Mouse (Mus musculus) gastrocnemius, adult 2 months (tissue): ENCODE measurements around the gene Plod2. TPM values are rescaled to one million over a fixed set of nuclear protein-coding genes. Genes with fewer than 3 reads are reported as not detected.

Experiments used
- DNase-seq: peaks from one replicate; pipeline ENCODE4 v3.0.0; 2022
- H3K27ac ChIP-seq: fragments of 200-600 bp; 2 replicates; pipeline ENCODE4 v1.8.1; 2022; ENCODE audit warnings: mild to moderate bottlenecking
- H3K4me3 ChIP-seq: fragments of 200-600 bp; 2 replicates; pipeline ENCODE4 v1.8.1; 2022; ENCODE audit warnings: mild to moderate bottlenecking, moderate library complexity
- CTCF ChIP-seq: fragments of 200-600 bp; IDR thresholded peaks from 2 replicates; pipeline ENCODE4 v1.8.1; 2022; ENCODE audit warnings: antibody characterized with exemption, mild to moderate bottlenecking, moderate library complexity
- intact Hi-C: fragments of 180-260 bp; cut with DNase I; formaldehyde crosslinking; loops from one replicate; pipeline ENCODE4 v1.15.1; 2025
- long read RNA-seq, 2 experiments: library from polyadenylated mRNA; stranded (forward); transcript quantifications; one replicate each; pipeline ENCODE4 v2.0.0; 2021
- total RNA-seq, 2 experiments: library from RNA; stranded (reverse); gene quantifications; 2 replicates each; pipeline ENCODE4 v1.2.3; 2021

The Plod2 gene
- total RNA-seq, result 1 to 10 TPM; 1.8 to 6.6 TPM
- long read RNA-seq, experiment 1, partial matches to known transcripts, result 0 of 5 reads
- long read RNA-seq, experiment 1, other reads (novel, unspliced or antisense), result 1 of 5 reads
- long read RNA-seq, experiment 2, partial matches to known transcripts, result 0 of 4 reads
- long read RNA-seq, experiment 2, other reads (novel, unspliced or antisense), result 0 of 4 reads

GRCm38 (mm10) chr9:92541977-92542561, at the start of gene Plod2:
Gene Plod2, plus strand, starts transcription at chr9:92542223.
- no peak for TF ChIP-seq CTCF
- Histone ChIP-seq H3K4me3 (peak within 1 kb of the TSS; percentile 89), H3K27ac (peak within 1 kb of the TSS; percentile 86)
- intact Hi-C loops, result loop anchor here (5.0 kb wide), 1 partner anchor 55 kb away; no protein-coding TSS in a partner anchor
- DNase-seq, result peak; percentile 84

- TF ChIP-seq CTCF, result peak; percentile 94
- DNase-seq, result peak; percentile 88
- intact Hi-C loops, result loop anchor here (1.0 to 10.0 kb wide), 3 partner anchors 111 to 379 kb away; no protein-coding TSS in a partner anchor
- Histone ChIP-seq H3K27ac (no peak overlapping the region), H3K4me3 (no peak overlapping the region)
Measured at GRCm38 (mm10) chr9:92499710-92500410, 42.2 kb upstream of the Plod2 start.

DNA sequence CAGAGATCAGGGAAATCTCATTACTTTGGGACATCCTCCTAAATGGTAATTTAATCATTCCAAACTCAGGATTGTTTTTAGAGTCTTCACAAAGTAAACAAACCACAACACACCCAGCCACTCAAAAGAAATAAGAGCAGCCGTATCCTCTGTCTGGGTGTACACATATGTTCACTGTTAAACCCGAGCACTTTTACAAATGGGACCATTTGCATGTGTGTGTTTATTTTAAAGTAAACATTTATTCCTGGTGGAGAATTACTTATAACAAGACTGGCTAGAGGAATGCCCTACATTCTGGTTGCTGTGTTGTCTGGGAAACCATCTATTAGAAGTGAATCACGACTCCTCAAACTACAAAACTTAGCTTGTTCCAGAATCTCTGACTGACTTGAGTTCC, 37.8 kb upstream of the Plod2 start:
- Histone ChIP-seq H3K4me3 (no peak overlapping the region), H3K27ac (no peak overlapping the region)
- DNase-seq, result no peak
- TF ChIP-seq CTCF, result no peak
- intact Hi-C loops, result no loop called here

GRCm38 (mm10) chr9:92504889-92505288, 37.1 kb upstream of the Plod2 start:
- TF ChIP-seq CTCF, result no peak
- intact Hi-C loops, result no loop called here
- Histone ChIP-seq H3K4me3 (no peak overlapping the region), H3K27ac (no peak overlapping the region)
- no peak for DNase-seq

DNA sequence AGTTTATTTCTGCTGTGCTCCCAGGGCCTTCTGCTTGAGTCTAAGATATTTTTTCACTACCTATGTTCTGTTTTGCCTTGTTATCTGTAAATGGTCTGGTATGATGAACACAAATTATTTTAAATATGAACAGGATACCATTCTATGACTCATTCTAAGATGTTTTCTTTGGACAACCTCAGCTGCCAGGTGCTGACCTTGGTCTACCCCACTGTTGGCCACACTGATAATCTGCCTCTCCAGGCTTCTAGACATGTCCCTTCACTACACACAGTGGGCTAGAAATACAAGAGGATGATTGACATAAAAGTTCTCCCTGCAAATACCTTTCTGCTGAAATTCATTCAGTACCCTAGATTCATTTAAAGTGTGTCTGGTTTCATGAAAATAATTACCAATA, 30.3 kb upstream of the Plod2 start:
- intact Hi-C loops, result no loop called here
- no peak for TF ChIP-seq CTCF
- Histone ChIP-seq H3K4me3 (no peak overlapping the region), H3K27ac (no peak overlapping the region)
- DNase-seq, result no peak

- intact Hi-C loops, result no loop called here
- TF ChIP-seq CTCF, result no peak
Measured at GRCm38 (mm10) chr9:92517036-92517435, 25.0 kb upstream of the Plod2 start.

GRCm38 (mm10) chr9:92520751-92521150, 21.3 kb upstream of the Plod2 start:
- DNase-seq, result no peak
- TF ChIP-seq CTCF, result no peak
- intact Hi-C loops, result no loop called here
- Histone ChIP-seq H3K4me3 (no peak overlapping the region), H3K27ac (no peak overlapping the region)

More at GRCm38 (mm10) chr9:92517036-92517435, 25.0 kb upstream of the Plod2 start:
- no peak overlapping the region for H3K27ac ChIP-seq
- no peak for DNase-seq
- no peak overlapping the region for H3K4me3 ChIP-seq

DNA sequence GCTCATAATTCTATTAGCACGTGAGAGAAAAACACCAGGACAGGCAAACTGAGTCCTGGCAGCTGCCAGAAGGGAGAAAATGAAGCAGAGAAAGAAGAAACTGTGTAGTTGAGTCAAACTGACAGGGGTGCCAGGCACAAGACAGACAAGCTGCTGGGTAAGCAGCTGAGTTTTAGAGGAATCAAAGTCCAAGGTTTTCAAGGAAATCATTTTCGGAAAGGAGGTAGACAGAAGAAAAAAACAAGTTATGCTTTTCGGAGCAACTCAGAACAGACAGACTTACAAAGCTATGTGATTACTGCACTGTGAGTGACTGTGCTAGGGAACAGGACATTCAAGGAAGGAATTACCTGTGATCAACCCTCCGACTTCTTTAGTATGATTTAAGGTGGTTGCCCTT, 17.5 kb upstream of the Plod2 start:
- intact Hi-C loops, result no loop called here
- DNase-seq, result no peak
- Histone ChIP-seq H3K4me3 (no peak overlapping the region), H3K27ac (no peak overlapping the region)
- TF ChIP-seq CTCF, result no peak

DNA sequence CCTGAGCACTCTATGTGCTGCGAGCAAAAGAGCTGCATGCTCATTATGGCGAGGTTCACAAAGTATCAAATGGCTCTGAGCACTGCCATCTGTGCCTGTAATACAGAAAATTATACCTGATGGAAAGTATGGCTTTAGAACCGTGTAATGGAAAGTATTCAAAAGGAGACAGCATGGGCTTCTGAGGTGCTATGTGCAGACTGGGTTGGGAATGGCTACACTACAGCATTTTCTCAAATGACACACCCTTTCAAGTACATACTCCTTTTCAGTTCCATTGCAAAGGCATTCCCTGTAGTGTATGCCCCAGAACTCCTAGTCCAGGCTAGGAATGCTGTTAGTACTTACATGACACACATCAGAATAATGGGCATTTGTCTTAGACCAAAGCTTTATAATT, 12.0 kb upstream of the Plod2 start:
- intact Hi-C loops, result no loop called here
- TF ChIP-seq CTCF, result no peak
- no peak for DNase-seq
- H3K27ac ChIP-seq, result no peak overlapping the region
- no peak overlapping the region for H3K4me3 ChIP-seq

- no peak overlapping the region for H3K4me3 ChIP-seq
Measured at GRCm38 (mm10) chr9:92537735-92538134, 4.3 kb upstream of the Plod2 start.

GRCm38 (mm10) chr9:92538216-92538615, 3.8 kb upstream of the Plod2 start:
- TF ChIP-seq CTCF, result no peak
- no peak for DNase-seq
- Histone ChIP-seq H3K4me3 (no peak overlapping the region), H3K27ac (no peak overlapping the region)
- intact Hi-C loops, result no loop called here

More at GRCm38 (mm10) chr9:92537735-92538134, 4.3 kb upstream of the Plod2 start:
- no peak for DNase-seq
- H3K27ac ChIP-seq, result no peak overlapping the region
- intact Hi-C loops, result no loop called here
- no peak for TF ChIP-seq CTCF

GRCm38 (mm10) chr9:92542591-92543416, 781 bp downstream of the Plod2 start:
- peak; percentile 15 for TF ChIP-seq CTCF
- H3K4me3 ChIP-seq, result peak overlapping the region; percentile 89
- peak overlapping the region; percentile 86 for H3K27ac ChIP-seq
- peak; percentile 58 for DNase-seq
- intact Hi-C loops, result loop anchor here (5.0 kb wide), 1 partner anchor 54 kb away; no protein-coding TSS in a partner anchor
